Mouse (Mus musculus) left cerebral cortex, adult 6 months (tissue): Measurements from ENCODE around the gene Mlxipl. TPM values are rescaled to one million over a fixed set of nuclear protein-coding genes. Genes with fewer than 3 reads are reported as not detected.

Experiments
- long read RNA-seq, 2 experiments: library from polyadenylated mRNA; unstranded; transcript quantifications; one replicate each; pipeline ENCODE4 v2.0.0; 2019 to 2020
- polyA plus RNA-seq: library from polyadenylated mRNA; unstranded; fragments of <200 nt; fragmentation: Nextera tagmentation; gene quantifications from 2 replicates; pipeline ENCODE4 v1.2.3, GENCODE M21; 2021

Mlxipl gene
- 0.31 and 0.50 TPM in 2 replicates for polyA plus RNA-seq
- long read RNA-seq, experiment 1, partial matches to known transcripts, result 0 of 4 reads
- long read RNA-seq, experiment 1, other reads (novel, unspliced or antisense), result 4 of 4 reads
- long read RNA-seq, experiment 2, result 0 reads

DNA sequence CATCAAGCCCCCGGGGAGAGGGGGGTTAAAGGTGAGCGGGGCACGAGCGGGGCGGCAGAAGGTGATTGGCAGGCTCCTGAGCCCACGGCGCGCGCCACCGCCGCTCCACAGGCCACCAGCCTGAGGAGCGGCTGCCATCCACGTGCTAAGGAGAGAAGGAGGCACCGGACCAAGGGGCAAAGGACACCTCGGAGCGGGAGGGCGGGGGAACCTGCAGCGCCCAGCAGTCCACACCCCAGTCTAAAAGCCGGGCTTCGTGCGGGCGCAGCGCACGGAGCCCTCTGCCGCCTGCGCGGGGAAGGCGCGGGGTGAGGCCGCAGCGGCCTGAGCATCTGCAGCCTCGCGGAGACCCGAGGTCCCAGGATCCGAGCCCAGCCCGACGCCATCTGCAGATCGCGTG is at the start of gene Mlxipl:
Gene Mlxipl, plus strand, starts transcription at position 238 of the 400 bp plus-strand sequence.

DNA sequence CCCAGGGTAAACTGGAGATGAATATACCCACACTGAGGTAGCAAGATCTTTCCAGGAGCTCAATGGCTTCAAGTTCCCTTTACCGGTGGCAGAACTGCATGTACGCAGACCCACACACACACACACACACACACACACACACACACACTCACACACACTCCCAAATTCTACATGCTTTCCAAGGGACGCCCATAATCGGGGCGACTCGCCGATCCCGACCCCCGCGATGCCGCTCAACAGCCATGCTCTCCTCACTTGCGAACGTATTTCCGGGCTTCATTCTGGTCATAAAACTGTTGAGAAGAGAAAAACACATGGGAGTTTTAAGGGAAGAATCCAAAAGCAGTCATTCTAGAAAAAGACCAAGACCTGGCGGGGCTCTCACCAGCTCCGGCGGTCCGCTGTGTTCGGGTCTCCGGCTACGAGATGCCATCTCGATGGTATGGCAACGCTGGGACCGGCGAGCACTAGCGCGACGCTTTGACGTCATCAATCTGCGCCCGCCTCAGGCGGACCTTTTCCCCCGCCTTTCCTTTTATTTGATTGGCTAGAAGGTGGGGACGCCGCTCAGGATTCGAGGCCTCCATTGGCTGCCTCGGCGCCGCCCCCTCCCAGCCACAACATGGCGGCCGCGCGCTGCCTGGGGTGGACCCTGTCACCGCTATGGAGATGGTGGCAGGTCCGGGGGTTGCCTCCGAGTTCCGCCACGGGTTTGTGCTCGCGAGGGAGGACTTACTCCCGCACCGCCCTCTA is 25.9 kb upstream of the Mlxipl start, which contains the start of gene Dnajc30:
Gene Dnajc30, plus strand, starts transcription at position 574 of the 753 bp plus-strand sequence.

DNA sequence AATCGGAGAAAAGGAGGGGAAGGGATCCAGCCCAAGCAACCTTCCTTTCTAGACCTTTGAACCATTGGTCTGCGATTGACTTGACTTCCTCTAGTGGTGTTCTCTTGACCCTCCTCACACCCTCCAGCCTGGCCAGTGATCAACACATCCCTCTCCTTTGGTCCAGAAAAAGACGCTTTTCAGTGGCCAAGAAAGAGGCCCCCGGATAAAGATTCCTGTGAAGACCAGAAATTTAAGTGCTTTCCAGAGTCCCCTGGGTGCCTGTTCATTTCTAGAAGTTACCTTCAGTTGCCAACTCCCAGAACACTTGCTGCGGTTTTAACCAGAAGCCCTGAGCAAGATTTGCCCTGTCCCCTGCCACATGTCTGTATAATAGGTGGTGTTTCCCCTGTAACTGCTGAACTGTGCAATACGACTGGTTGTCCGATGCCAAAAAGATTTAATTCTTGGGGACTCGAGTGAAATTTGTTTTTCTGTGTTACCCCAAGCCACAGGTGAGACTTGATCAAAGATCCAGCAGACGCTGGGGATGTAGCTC is 24.7 kb upstream of the Mlxipl start, which contains the start of gene Bud23:
Gene Bud23, minus strand, starts transcription at position 51 of the 538 bp plus-strand sequence.

DNA sequence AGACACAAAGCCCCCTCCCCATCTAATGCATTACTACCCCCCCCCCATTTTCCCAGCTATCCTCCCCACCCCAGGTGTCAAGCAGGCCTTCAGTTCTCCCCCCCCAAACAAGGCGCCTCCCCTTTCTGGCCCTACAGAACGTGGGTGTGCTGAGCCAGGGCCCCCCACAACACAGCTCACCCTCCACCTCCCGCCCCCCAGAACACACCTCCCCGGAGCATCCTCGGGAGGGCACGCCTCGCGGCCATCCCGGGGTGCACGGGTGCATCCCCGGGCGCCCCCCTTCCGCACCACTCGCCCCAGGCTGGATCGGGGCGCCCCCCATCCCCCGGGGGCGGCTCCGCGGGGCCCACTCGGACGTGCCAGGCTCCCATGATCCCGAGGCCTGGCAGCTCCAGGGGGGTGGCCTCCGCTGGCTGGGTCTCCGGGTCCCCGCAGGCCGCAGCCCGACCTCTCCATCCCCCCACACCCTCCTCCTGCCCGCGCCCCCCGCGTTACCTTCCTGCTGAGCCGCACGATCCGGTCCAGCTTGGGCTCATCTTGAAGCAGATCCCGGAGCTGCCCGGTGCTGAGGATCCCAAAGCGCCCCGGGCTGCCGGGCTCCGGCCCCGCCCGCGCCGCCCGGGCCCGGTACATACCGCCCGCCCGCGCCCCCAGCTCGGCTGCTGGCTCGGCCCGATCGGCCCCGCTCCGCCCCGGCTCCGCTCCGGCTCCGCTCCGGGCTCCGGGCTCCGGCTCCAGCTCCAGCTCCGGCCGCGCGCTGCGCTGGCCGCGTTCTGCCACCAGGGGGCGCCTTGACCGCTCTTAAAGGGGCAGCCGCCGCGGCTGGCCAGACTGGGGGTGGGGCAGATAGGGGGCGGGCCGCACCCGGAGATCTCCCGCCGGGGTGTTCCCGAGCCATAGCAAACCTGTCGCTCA is 11.9 kb upstream of the Mlxipl start, which contains the start of gene Vps37d:
Gene Vps37d, minus strand, starts transcription at position 703 of the 918 bp plus-strand sequence.

DNA sequence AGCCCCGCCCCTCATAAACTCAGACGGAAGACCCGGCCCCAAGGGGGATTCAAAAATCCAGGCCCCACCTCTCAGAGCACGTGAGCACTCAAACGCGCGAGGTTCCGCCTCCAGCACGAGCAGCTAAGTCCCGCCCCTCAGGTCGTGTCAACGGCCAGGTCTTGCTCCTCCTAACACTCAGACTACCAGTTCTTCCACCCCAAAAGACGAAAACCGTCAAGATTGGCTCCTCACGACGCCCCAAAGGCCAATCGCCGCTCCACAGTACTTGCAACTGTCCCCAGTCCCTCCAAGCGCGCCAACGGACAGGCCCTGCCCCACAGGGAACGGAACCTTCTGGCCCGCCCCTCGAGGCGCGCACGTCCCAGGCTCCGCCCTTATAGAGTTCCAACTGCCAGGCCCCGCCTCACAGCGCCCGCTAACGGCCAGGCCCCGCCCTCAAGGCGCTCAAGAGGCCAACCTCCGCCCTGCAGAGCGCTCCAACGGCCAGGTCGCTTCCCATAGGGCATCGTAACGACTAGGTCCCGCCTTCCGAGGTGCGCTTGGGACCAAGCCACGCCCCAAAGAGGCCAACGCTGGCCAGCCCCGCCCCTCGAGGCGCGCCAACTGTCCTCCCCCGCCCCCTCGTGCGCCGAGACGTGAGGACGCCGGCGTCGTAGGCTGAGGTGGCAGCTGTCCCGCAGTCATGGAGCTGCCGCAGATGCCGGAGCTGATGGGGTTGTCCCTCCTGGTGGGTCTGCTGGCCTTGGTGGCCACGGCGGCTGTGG is 59.5 kb downstream of the Mlxipl start, which contains the start of gene Tbl2:
Gene Tbl2, plus strand, starts transcription at position 605 of the 767 bp plus-strand sequence.

DNA sequence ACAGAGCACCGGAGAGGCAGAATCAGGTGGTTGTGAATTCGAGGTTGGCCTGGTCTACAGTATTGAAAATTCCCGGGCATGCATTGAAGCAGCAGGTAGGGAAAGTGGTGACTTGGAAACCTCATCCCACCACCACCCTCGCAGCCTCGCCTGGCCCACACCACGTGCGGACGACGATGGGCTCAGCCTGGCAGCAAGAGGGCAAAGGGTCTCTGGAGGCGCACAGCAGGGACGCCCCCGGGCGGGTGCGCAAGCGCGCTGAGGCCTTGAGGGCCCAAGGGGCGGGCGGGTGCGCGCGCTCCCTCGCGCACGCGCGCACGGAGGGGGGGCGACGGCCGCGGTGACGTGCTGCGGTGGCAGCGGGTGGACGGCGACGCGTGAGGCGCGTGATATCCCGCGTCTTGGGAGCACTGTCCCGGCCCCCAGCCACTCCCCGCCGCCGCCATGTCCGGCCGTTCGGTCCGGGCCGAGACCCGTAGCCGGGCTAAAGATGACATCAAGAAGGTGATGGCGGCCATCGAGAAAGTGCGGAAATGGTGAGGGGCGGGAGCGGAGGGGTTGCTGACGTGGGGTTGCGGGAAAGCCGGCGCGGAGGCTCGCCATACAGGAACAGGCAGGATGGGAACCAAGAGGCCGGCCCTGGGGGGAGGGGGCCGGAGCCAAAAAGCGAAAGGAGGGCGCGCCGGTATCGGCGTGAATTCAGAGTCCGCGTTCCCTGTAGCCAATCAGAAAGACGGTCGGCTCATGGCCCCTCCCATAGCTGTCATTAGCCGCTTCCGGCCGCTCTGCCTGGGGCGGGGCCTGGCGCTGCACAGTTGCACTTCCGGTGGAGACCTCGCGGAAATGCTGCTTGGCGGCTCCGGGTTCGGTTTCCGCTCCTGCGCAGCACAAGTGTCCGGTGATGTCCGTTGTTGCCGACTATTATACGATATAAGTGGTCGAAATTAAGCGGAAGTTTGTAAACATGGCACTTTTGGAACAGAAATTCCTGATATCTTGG is 78.7 kb downstream of the Mlxipl start, which contains the start of gene Bcl7b:
Gene Bcl7b, plus strand, starts transcription at position 221 of the 1,000 bp plus-strand sequence.

DNA sequence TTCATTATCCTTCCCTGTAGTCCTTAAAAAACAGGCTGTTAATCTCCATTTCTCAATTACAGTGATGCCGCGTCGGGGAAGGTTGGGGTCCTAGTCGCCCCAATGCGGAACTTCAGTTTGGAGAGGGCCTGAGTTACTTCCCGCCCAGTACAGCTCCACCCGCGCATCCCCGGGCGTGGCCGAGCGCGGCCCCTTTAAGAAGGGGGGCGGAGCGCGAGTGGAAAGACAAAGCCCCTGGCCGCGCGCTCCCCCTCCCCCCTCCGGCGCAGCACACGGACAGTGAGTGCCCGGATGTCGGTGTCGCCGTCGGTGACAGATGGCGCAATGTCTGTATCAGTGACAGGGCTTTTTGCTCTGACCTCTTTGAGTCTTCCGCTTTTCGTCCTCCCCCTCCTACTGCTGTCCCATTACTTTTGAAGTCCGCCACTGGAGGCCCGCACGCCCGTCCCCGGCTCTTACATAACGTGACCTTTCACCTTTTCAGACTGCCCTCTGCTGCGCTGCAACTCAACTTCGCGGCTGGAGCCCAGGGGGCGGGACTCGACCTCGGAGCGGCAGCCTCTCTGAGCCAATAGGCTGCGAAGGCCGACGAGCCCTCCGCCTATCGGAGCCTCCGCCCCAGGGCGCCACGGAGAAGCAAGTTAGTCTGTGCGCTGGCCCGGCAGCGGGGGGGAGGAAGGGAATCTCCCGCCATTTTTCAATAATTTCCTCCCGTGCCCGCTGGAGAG is 97.1 kb downstream of the Mlxipl start, which contains the start of gene Baz1b:
Gene Baz1b, plus strand, starts transcription at position 644 of the 728 bp plus-strand sequence.

Other genes starting within 250 kb of the Mlxipl start
- gene Tmem270, start 183.2 kb upstream of the Mlxipl start, polyA plus RNA-seq, result not detected in 2 replicates
- not detected in 2 replicates for gene Cldn13, start 174.4 kb upstream of the Mlxipl start, polyA plus RNA-seq
- 6.6 and 7.4 TPM in 2 replicates for gene Mettl27, start 157.5 kb upstream of the Mlxipl start, polyA plus RNA-seq
- not detected in 2 replicates for gene Cldn4, start 143.0 kb upstream of the Mlxipl start, polyA plus RNA-seq
- gene Cldn3, start 103.7 kb upstream of the Mlxipl start, polyA plus RNA-seq, result 0.85 and 1.2 TPM in 2 replicates
- gene Abhd11, start 80.7 kb upstream of the Mlxipl start, polyA plus RNA-seq, result 45.6 and 48.8 TPM in 2 replicates
- 244 and 306 TPM in 2 replicates for gene Stx1a, start 66.4 kb upstream of the Mlxipl start, polyA plus RNA-seq
- 77.9 and 78.6 TPM in 2 replicates for gene Dnajc30, start 25.7 kb upstream of the Mlxipl start, polyA plus RNA-seq
- 46.3 and 50.4 TPM in 2 replicates for gene Bud23, start 24.9 kb upstream of the Mlxipl start, polyA plus RNA-seq
- 1.9 and 8.2 TPM in 2 replicates for gene Vps37d, start 11.6 kb upstream of the Mlxipl start, polyA plus RNA-seq
- gene Tbl2, start 59.8 kb downstream of the Mlxipl start, polyA plus RNA-seq, result 15.9 and 17.1 TPM in 2 replicates
- gene Bcl7b, start 78.4 kb downstream of the Mlxipl start, polyA plus RNA-seq, result 87.3 and 94.7 TPM in 2 replicates
- gene Baz1b, start 97.4 kb downstream of the Mlxipl start, polyA plus RNA-seq, result 8.8 and 11.9 TPM in 2 replicates
- gene Fzd9, start 161.3 kb downstream of the Mlxipl start, polyA plus RNA-seq, result 1.5 and 6.5 TPM in 2 replicates